Mouse (Mus musculus) liver, postnatal 0 days (tissue): ENCODE data around the gene Slit3. TPM values are rescaled to one million over a fixed set of nuclear protein-coding genes. Genes with fewer than 3 reads are reported as not detected.
A peak's percentile ranks its signal among the peaks of the same experiment; 100 is the strongest.

Source experiments
- ATAC-seq: fragments of 200-750 bp; cut with Nextera tagmentation; 2 replicates; pipeline ENCODE4 v1.8.0; 2017; ENCODE audit warnings: mild to moderate bottlenecking, moderate library complexity
- DNase-seq: peaks from one replicate; pipeline ENCODE4 v3.0.0-alpha.2; 2016
- H3K27ac ChIP-seq: fragments of 300-500 bp; sonication (generic); 2 replicates; pipeline ENCODE4 v1.5.1; 2014; ENCODE audit warnings: antibody characterized with exemption, moderate library complexity, mild to moderate bottlenecking, low read depth
- H3K27me3 ChIP-seq: fragments of 300-500 bp; sonication (generic); 2 replicates; pipeline ENCODE4 v1.6.1; 2014; ENCODE audit warnings: low read length, control low read depth, mixed read lengths; ENCODE audit not compliant: insufficient read depth
- H3K36me3 ChIP-seq: fragments of 300-500 bp; sonication (generic); replicated peaks from 2 replicates; pipeline ENCODE4 v1.6.1; 2014; ENCODE audit warnings: mild to moderate bottlenecking, control low read depth, low read length, moderate library complexity, mixed read lengths; ENCODE audit not compliant: insufficient read depth
- H3K4me1 ChIP-seq: fragments of 300-500 bp; sonication (generic); 2 replicates; pipeline ENCODE4 v1.6.1; 2014; ENCODE audit warnings: antibody characterized with exemption, mild to moderate bottlenecking, control low read depth; ENCODE audit not compliant: insufficient read depth
- H3K4me2 ChIP-seq: fragments of 300-500 bp; sonication (generic); 2 replicates; pipeline ENCODE4 v1.6.1; 2014; ENCODE audit warnings: low read depth, mild to moderate bottlenecking, low read length, moderate library complexity, mixed read lengths
- H3K4me3 ChIP-seq: fragments of 300-500 bp; sonication (generic); 2 replicates; pipeline ENCODE4 v1.5.1; 2014; ENCODE audit warnings: low read depth, low read length
- H3K9ac ChIP-seq: fragments of 300-500 bp; sonication (generic); replicated peaks from 2 replicates; pipeline ENCODE4 v1.6.1; 2014; ENCODE audit warnings: mild to moderate bottlenecking, moderate library complexity
- H3K9me3 ChIP-seq: fragments of 300-500 bp; sonication (generic); 2 replicates; pipeline ENCODE4 v1.6.1; 2016; ENCODE audit warnings: mild to moderate bottlenecking, control low read depth, low read length, mixed read lengths
- CTCF ChIP-seq: sonication (generic); IDR thresholded peaks from 2 replicates; pipeline ENCODE4 v1.5.1; 2016; ENCODE audit warnings: antibody characterized with exemption, low read depth
- EP300 ChIP-seq: IDR thresholded peaks from 2 replicates; pipeline ENCODE4 v1.6.1; 2016; ENCODE audit warnings: antibody characterized with exemption, low read depth, mild to moderate bottlenecking
- WGBS: fragments of 180-500 bp; shearing (Covaris S2); extraction: QIAGEN DNeasy Blood & Tissue Kit; methylation state at CpG from one replicate; pipeline ENCODE4 v1.1.7; 2014; ENCODE audit not compliant: insufficient replicate concordance; 5-methylcytosine and 5-hydroxymethylcytosine counted together
- polyA plus RNA-seq: library from polyadenylated mRNA; unstranded; fragments of >200 nt; fragmentation: Nextera tagmentation; extraction: Ambion mirVana; gene quantifications from 2 replicates; pipeline ENCODE4 v1.2.1, GENCODE M21; 2015

Gene Slit3
- polyA plus RNA-seq, 1 experiment from 2014 or later: 0.20 TPM

DNA sequence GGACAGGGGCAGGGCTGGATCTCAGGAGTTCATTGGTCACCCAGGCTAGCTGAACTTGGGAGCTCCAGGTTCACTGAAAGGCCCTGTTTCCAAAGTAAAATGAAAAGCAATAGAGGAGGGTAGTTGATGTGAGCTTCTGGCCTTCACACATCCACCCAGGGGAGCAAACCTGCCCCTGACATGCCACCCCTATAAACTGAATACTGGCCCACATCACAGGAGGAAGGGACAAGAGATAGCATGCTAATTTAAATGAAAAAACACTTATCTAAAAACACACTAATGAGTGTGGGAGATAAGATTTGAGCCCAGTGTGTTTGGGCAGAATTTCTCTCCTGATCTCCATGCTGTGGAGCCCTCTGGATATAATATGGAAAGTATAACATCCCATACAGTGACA lies 475.0 kb downstream of the Slit3 start:
- ATAC-seq (no peak), DNase-seq (no peak)
- no peaks in the 10 kb centered on the region for H3K9me3 ChIP-seq
- no peak overlapping the region for H3K4me3 ChIP-seq
- no peaks in the 10 kb centered on the region for H3K36me3 ChIP-seq
- no peak overlapping the region for H3K4me2 ChIP-seq
- TF ChIP-seq CTCF (no peak), EP300 (no peak)
- H3K9ac ChIP-seq: no peak overlapping the region
- no peaks in the 10 kb centered on the region for H3K27me3 ChIP-seq
- no peaks in the 10 kb centered on the region for H3K4me1 ChIP-seq
- H3K27ac ChIP-seq: no peak overlapping the region

DNA sequence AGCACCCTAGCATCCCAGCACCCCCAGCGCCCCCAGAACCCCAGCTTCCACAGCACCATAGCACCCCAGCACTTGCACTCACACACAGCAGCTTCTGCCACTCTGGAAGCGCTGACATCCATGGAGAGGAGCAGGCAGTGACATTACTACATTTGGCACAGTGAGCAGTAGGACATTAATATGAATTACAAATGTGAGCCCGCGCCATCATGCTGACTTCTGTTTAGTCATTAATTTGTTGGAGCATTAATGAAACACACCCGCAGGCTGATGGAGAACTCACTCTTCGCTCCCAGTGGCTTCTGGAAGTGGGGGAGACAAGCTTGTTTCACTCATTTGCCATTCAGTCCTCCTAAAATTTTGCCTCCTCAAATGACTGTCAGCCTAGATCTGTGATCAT lies 476.9 kb downstream of the Slit3 start:
- no peak for ATAC-seq
- TF ChIP-seq EP300: no peak

DNA sequence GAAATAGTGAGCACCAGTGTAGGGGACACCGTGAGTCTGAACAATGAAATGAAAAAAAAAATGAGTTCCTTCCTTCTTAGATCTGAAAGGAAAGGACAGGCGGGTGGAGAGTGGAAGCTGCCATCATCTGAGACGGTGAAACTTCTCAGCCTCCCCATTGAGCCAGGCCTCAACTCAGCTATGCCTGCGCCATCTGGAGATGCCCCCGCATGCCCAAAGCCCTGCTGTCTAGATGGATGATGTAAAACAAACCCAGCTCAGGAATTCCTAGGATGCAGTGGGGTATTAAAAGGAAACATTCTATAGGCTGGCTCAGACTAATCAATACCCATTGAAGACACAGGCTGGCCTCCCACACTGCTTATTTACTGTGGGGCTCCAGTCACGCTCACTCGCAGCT lies 477.7 kb downstream of the Slit3 start:
- H3K9me3 ChIP-seq: no peaks in the 10 kb centered on the region
- no peak overlapping the region for H3K4me3 ChIP-seq
- H3K27ac ChIP-seq: no peak overlapping the region
- no peak for ATAC-seq
- 63% methylated on average over 7 of the region's 7 CpGs for WGBS
- TF ChIP-seq EP300 (no peak), CTCF (no peak)
- DNase-seq: no peak
- H3K36me3 ChIP-seq: no peaks in the 10 kb centered on the region
- H3K4me1 ChIP-seq: no peaks in the 10 kb centered on the region
- H3K4me2 ChIP-seq: no peak overlapping the region
- no peaks in the 10 kb centered on the region for H3K27me3 ChIP-seq
- no peak overlapping the region for H3K9ac ChIP-seq

More for the DNA sequence above, 476.9 kb downstream of the Slit3 start:
- Histone ChIP-seq H3K4me1 (no peaks in the 10 kb centered on the region), H3K4me3 (no peak overlapping the region), H3K27me3 (no peaks in the 10 kb centered on the region), H3K4me2 (no peak overlapping the region), H3K9me3 (no peaks in the 10 kb centered on the region), H3K36me3 (no peaks in the 10 kb centered on the region), H3K9ac (no peak overlapping the region), H3K27ac (no peak overlapping the region)
- no peak for DNase-seq
- 80% methylated on average over 6 of the region's 6 CpGs for WGBS

- ATAC-seq (no peak), DNase-seq (no peak)
- 73% methylated on average over 10 of the region's 10 CpGs for WGBS
Observed at GRCm38 (mm10) chr11:35601652-35602240, 480.7 kb downstream of the Slit3 start.

DNA sequence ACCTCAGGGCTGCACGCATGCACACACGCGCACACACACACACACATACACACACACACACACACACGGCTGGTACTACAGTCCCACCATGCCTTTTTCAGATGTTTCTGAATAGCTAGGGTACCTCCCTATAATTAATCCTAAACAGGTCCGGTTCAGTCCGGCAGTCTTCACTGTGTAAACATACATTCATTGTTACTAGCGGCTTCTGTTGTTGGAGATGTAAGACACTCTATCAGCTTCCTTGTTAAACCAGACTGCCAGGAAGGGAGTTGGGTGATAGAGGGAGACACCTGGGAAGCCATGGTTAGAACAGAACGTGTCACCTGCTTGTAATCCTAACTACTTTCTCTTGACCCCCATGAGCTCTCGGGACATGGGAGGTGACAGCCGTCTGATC lies 481.6 kb downstream of the Slit3 start:
- no peak for TF ChIP-seq CTCF
- no peak for TF ChIP-seq EP300
- ATAC-seq: no peak
- Histone ChIP-seq H3K27ac (no peak overlapping the region), H3K27me3 (no peaks in the 10 kb centered on the region), H3K4me2 (no peak overlapping the region), H3K9ac (no peak overlapping the region), H3K4me1 (no peaks in the 10 kb centered on the region), H3K4me3 (no peak overlapping the region), H3K36me3 (no peaks in the 10 kb centered on the region), H3K9me3 (no peaks in the 10 kb centered on the region)
- 64% methylated on average over 10 of the region's 10 CpGs for WGBS
- no peak for DNase-seq

More at GRCm38 (mm10) chr11:35601652-35602240, 480.7 kb downstream of the Slit3 start:
- H3K4me3 ChIP-seq: no peak overlapping the region
- no peaks in the 10 kb centered on the region for H3K36me3 ChIP-seq
- no peaks in the 10 kb centered on the region for H3K4me1 ChIP-seq
- H3K4me2 ChIP-seq: no peak overlapping the region
- no peaks in the 10 kb centered on the region for H3K27me3 ChIP-seq
- H3K27ac ChIP-seq: no peak overlapping the region
- H3K9me3 ChIP-seq: no peaks in the 10 kb centered on the region
- no peak for TF ChIP-seq EP300
- no peak for TF ChIP-seq CTCF
- no peak overlapping the region for H3K9ac ChIP-seq

GRCm38 (mm10) chr11:35603946-35604345 lies 482.9 kb downstream of the Slit3 start:
- Histone ChIP-seq H3K9ac (no peak overlapping the region), H3K27ac (no peak overlapping the region), H3K4me2 (no peak overlapping the region), H3K27me3 (no peaks in the 10 kb centered on the region), H3K9me3 (no peaks in the 10 kb centered on the region), H3K4me3 (no peak overlapping the region), H3K36me3 (no peaks in the 10 kb centered on the region), H3K4me1 (no peaks in the 10 kb centered on the region)
- TF ChIP-seq EP300 (no peak), CTCF (peak; percentile 19; the same call in 1 of the 2 replicates)
- ATAC-seq: no peak
- DNase-seq: no peak
- 78% methylated on average over 6 of the region's 6 CpGs for WGBS
